Mouse (Mus musculus) lung, embryonic 14.5 days (tissue): Measurements from ENCODE around the gene Bahcc1. TPM values are rescaled to one million over a fixed set of nuclear protein-coding genes. Genes with fewer than 3 reads are reported as not detected.

ENCODE experiments used
- ATAC-seq: fragments of 200-750 bp; cut with Nextera tagmentation; 2 replicates; pipeline ENCODE4 v1.8.0; 2017; ENCODE audit warnings: mild to moderate bottlenecking, moderate TSS enrichment, moderate library complexity; ENCODE audit not compliant: insufficient read depth
- DNase-seq: peaks from one replicate; pipeline ENCODE4 v3.0.0-alpha.2; 2015
- H3K27ac ChIP-seq: fragments of 300-500 bp; sonication (generic); 2 replicates; pipeline ENCODE4 v1.5.1; 2014; ENCODE audit warnings: low read depth, mild to moderate bottlenecking, moderate library complexity
- H3K27me3 ChIP-seq: fragments of 300-500 bp; sonication (generic); 2 replicates; pipeline ENCODE4 v1.6.1; 2014; ENCODE audit warnings: low read length, control low read depth; ENCODE audit not compliant: insufficient read depth
- H3K36me3 ChIP-seq: fragments of 300-500 bp; sonication (generic); 2 replicates; pipeline ENCODE4 v1.6.1; 2014; ENCODE audit warnings: control low read depth; ENCODE audit not compliant: insufficient read depth
- H3K4me1 ChIP-seq: fragments of 300-500 bp; sonication (generic); 2 replicates; pipeline ENCODE4 v1.6.1; 2014; ENCODE audit warnings: antibody characterized with exemption, control low read depth; ENCODE audit not compliant: insufficient read depth
- H3K4me2 ChIP-seq: fragments of 300-500 bp; sonication (generic); 2 replicates; pipeline ENCODE4 v1.6.1; 2014; ENCODE audit warnings: mild to moderate bottlenecking
- H3K4me3 ChIP-seq: fragments of 300-500 bp; sonication (generic); 2 replicates; pipeline ENCODE4 v1.5.1; 2014; ENCODE audit warnings: low read depth, low read length
- H3K9ac ChIP-seq: fragments of 300-500 bp; sonication (generic); 2 replicates; pipeline ENCODE4 v1.6.1; 2014
- H3K9me3 ChIP-seq: fragments of 300-500 bp; sonication (generic); 2 replicates; pipeline ENCODE4 v1.6.1; 2016; ENCODE audit warnings: low read depth, low read length, control low read depth
- CTCF ChIP-seq: IDR thresholded peaks from 2 replicates; pipeline ENCODE4 v1.5.1; 2016; ENCODE audit warnings: antibody characterized with exemption, low read depth
- WGBS: fragments of 180-500 bp; shearing (Covaris S2); extraction: QIAGEN DNeasy Blood & Tissue Kit; methylation state at CpG from one replicate; pipeline ENCODE4 v1.1.7; 2014; 5-methylcytosine and 5-hydroxymethylcytosine counted together
- polyA plus RNA-seq: library from polyadenylated mRNA; unstranded; fragments of >200 nt; fragmentation: Nextera tagmentation; extraction: Ambion mirVana; gene quantifications from 2 replicates; pipeline ENCODE4 v1.2.1, GENCODE M21; 2014

Gene Bahcc1
- polyA plus RNA-seq, 1 experiment from 2014 or later: 14.3 TPM

DNA sequence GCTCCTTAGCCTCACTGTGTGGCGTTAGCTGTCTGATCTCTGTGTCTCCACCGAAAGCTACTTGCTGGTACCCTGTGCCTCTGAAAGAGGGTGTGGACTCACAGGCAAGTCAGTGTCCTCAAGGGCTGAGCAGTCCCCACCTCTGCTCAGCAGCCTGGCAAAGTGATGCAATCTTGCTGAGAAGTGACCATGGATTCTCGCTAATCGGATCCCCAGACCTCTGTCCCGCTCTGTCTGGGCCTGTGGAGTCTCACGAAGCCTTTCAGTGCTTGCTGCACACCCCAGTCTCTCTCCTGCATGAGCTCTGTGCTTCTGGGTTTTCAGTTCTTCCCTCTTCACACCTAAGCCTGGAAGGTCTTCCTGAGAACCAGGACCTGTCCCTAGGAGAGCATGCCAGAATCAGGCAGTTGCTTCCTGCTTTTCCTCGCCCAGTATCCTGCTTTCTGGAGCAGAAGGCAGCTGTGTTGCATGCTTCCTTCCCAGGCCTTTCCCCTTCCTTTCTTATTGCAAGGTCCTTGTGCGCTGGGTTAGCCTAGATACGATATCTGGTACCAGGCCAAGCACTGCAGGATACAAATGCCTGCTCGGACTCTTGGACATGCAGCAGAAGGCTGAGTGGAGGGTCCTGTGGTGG is 15.5 kb downstream of the Bahcc1 start:
- peaks cover 2% of the 10 kb centered on the region; the same call in 1 of the 2 replicates for H3K36me3 ChIP-seq
- TF ChIP-seq CTCF: no peak
- no peak overlapping the region; the same call in 1 of the 2 replicates for H3K9ac ChIP-seq
- 73% methylated on average over 10 of the region's 10 CpGs for WGBS
- H3K27ac ChIP-seq: peak overlapping the region; percentile 42; the same call in 1 of the 2 replicates
- H3K27me3 ChIP-seq: no peaks in the 10 kb centered on the region
- DNase-seq (peak; percentile 35), ATAC-seq (no peak)
- peaks cover 31% of the 10 kb centered on the region for H3K4me1 ChIP-seq
- H3K4me2 ChIP-seq: no peak overlapping the region
- no peaks in the 10 kb centered on the region for H3K9me3 ChIP-seq
- no peak overlapping the region for H3K4me3 ChIP-seq

GRCm38 (mm10) chr11:120248899-120249298 is 16.2 kb downstream of the Bahcc1 start:
- ATAC-seq: no peak
- Histone ChIP-seq H3K36me3 (peaks cover 2% of the 10 kb centered on the region; the same call in 1 of the 2 replicates), H3K4me3 (no peak overlapping the region), H3K27me3 (no peaks in the 10 kb centered on the region), H3K4me1 (peaks cover 32% of the 10 kb centered on the region), H3K9ac (no peak overlapping the region), H3K9me3 (no peaks in the 10 kb centered on the region), H3K4me2 (no peak overlapping the region), H3K27ac (peak overlapping the region; percentile 42; the same call in 1 of the 2 replicates)
- no peak for TF ChIP-seq CTCF
- WGBS: 79% methylated on average over 6 of the region's 6 CpGs
- no peak for DNase-seq

- 0 out of 2 replicates have a peak, but pooled peaks cover 2% of the 10 kb centered on the region for H3K36me3 ChIP-seq
- 0 out of 2 replicates have a peak overlapping the region, but pooled peaks have one; percentile 20 for H3K9ac ChIP-seq
- DNase-seq: no peak
- H3K4me2 ChIP-seq: no peak overlapping the region; the same call in 1 of the 2 replicates
- WGBS: 76% methylated on average over 18 of the region's 18 CpGs
- H3K27ac ChIP-seq: peak overlapping the region; percentile 89
- ATAC-seq: no peak
- no peak overlapping the region for H3K4me3 ChIP-seq
- H3K4me1 ChIP-seq: peaks cover 55% of the 10 kb centered on the region
- no peaks in the 10 kb centered on the region for H3K9me3 ChIP-seq
- 0 out of 2 replicates have a peak, but pooled peaks have one; percentile 7 for TF ChIP-seq CTCF
- H3K27me3 ChIP-seq: no peaks in the 10 kb centered on the region
Observed at GRCm38 (mm10) chr11:120250991-120251949, 18.5 kb downstream of the Bahcc1 start.

- Histone ChIP-seq H3K36me3 (0 out of 2 replicates have a peak, but pooled peaks cover 2% of the 10 kb centered on the region), H3K4me3 (no peak overlapping the region), H3K4me1 (peaks cover 62% of the 10 kb centered on the region), H3K4me2 (peak overlapping the region; percentile 43), H3K9ac (0 out of 2 replicates have a peak overlapping the region, but pooled peaks have one; percentile 20), H3K9me3 (no peaks in the 10 kb centered on the region), H3K27me3 (no peaks in the 10 kb centered on the region), H3K27ac (peak overlapping the region; percentile 89)
- 38% methylated on average over 6 of the region's 6 CpGs for WGBS
- DNase-seq (no peak), ATAC-seq (no peak)
- TF ChIP-seq CTCF: no peak
Observed at GRCm38 (mm10) chr11:120251950-120252308, 19.2 kb downstream of the Bahcc1 start.

DNA sequence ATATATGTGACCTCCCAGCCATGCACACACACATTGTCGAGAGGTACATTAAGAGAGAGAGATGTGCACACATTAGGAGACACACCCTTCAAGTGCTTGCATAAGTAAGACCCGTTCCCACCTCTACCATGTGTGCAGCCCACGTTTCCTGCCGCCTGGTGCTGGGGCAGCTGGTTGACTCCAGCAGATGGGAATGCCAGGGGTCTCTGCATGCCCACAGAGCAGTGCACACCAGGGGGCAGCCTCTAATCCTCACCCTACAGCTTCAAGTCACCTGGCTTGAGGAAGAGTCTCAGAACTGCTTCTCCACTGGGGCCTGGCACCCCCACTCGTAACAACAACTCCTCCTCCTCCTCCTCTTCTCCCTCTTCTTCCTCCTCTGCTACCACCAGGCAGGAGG is 19.7 kb downstream of the Bahcc1 start:
- Histone ChIP-seq H3K36me3 (0 out of 2 replicates have a peak, but pooled peaks cover 2% of the 10 kb centered on the region), H3K9ac (peak overlapping the region; percentile 23; the same call in 1 of the 2 replicates), H3K4me1 (peaks cover 66% of the 10 kb centered on the region), H3K9me3 (no peaks in the 10 kb centered on the region), H3K4me2 (peak overlapping the region; percentile 43), H3K27me3 (no peaks in the 10 kb centered on the region), H3K27ac (peak overlapping the region; percentile 89), H3K4me3 (no peak overlapping the region; the same call in 1 of the 2 replicates)
- ATAC-seq: no peak
- DNase-seq: peak; percentile 21
- peak; percentile 41 for TF ChIP-seq CTCF
- WGBS: 24% methylated on average over 5 of the region's 5 CpGs

- Histone ChIP-seq H3K9me3 (no peaks in the 10 kb centered on the region), H3K27ac (peak overlapping the region; percentile 89), H3K4me1 (peaks cover 64% of the 10 kb centered on the region), H3K4me2 (peak overlapping the region; percentile 43), H3K27me3 (no peaks in the 10 kb centered on the region), H3K9ac (0 out of 2 replicates have a peak overlapping the region, but pooled peaks have one; percentile 23), H3K4me3 (no peak overlapping the region; the same call in 1 of the 2 replicates), H3K36me3 (0 out of 2 replicates have a peak, but pooled peaks cover 2% of the 10 kb centered on the region)
- peak; percentile 5; the same call in 1 of the 2 replicates for TF ChIP-seq CTCF
- peak; percentile 59 for DNase-seq
- peak; percentile 54; the same call in 1 of the 2 replicates for ATAC-seq
- WGBS: 53% methylated on average over 12 of the region's 12 CpGs
Observed at GRCm38 (mm10) chr11:120252843-120253645, 20.3 kb downstream of the Bahcc1 start.
